Mouse (Mus musculus) gastrocnemius, postnatal 25 days (tissue): ENCODE results near the gene Tex13c1. TPM values are rescaled to one million over a fixed set of nuclear protein-coding genes. Genes with fewer than 3 reads are reported as not detected.

Source experiments
- DNase-seq: peaks from one replicate; pipeline ENCODE4 v3.0.0; 2022
- long read RNA-seq, 2 experiments: library from polyadenylated mRNA; stranded (forward); transcript quantifications; one replicate each; pipeline ENCODE4 v2.0.0; 2021
- total RNA-seq, 2 experiments: library from RNA; stranded (reverse); gene quantifications; 1 replicate in 1 of 2; 2 replicates in 1 of 2; pipeline ENCODE4 v1.2.3; 2021

Gene Tex13c1
- not detected for total RNA-seq
- long read RNA-seq, experiment 1: 0 reads
- long read RNA-seq, experiment 2: 0 reads

DNA sequence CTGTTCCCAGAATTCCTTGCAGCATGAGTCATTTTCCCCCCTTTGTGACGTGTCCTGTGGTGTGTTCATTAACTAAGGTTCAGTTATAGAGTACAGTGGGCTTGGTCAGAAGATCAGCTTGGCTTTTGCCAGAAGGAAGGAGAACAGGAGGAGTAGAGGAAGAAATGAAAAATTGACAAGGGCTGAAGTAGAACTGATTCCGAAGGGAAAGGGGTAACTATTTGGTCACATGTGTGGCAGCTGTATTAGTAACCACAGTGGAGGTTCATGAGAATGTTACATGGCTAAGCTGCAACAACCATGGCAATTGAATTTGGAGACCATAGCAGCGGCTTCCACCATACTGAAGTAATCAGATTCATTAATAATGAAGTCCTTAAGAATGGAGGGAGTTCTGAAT lies at the start of gene Tex13c1:
Tex13c1 (plus strand) TSS at position 301 of the 400 bp plus-strand sequence.
- no peak for DNase-seq

Other genes with a start within 250 kb of the Tex13c1 start
- under 1 TPM in 1 of 2 experiments, not detected in 1; 0.08 TPM for gene Tenm1, start 162.0 kb upstream of the Tex13c1 start, total RNA-seq